Mouse (Mus musculus): Measurements from ENCODE around the gene Fads1. TPM values are rescaled to one million over a fixed set of nuclear protein-coding genes. Genes with fewer than 3 reads are reported as not detected.
A peak's percentile ranks its signal among the peaks of the same experiment; 100 is the strongest.

Gene Fads1
- total RNA-seq, 2 experiments from 2014 or later = 27.9 to 28.5 TPM

GRCm38 (mm10) chr19:10213796-10214471 is 31.2 kb downstream of the Fads1 start:
- DNase-seq = no peak

GRCm38 (mm10) chr19:10216101-10216500 is 33.4 kb downstream of the Fads1 start:
- no peak for DNase-seq

- peak; percentile 45 for DNase-seq
Observed at GRCm38 (mm10) chr19:10219108-10219507, 36.4 kb downstream of the Fads1 start.

- no peak for DNase-seq
Observed at GRCm38 (mm10) chr19:10219593-10219992, 36.9 kb downstream of the Fads1 start.

- DNase-seq = no peak
Observed at GRCm38 (mm10) chr19:10221585-10221984, 38.9 kb downstream of the Fads1 start.

- DNase-seq = no peak
Observed at GRCm38 (mm10) chr19:10222656-10223055, 40.0 kb downstream of the Fads1 start.

- DNase-seq = no peak
Observed at GRCm38 (mm10) chr19:10223561-10223960, 40.9 kb downstream of the Fads1 start.

- no peak for DNase-seq
Observed at GRCm38 (mm10) chr19:10224637-10225453, 42.2 kb downstream of the Fads1 start.

GRCm38 (mm10) chr19:10225767-10226166 is 43.1 kb downstream of the Fads1 start:
- no peak for DNase-seq

- DNase-seq = no peak
Observed at GRCm38 (mm10) chr19:10231016-10231415, 48.3 kb downstream of the Fads1 start.

GRCm38 (mm10) chr19:10231871-10232270 is 49.2 kb downstream of the Fads1 start:
- DNase-seq = no peak

GRCm38 (mm10) chr19:10232327-10233017 is 49.8 kb downstream of the Fads1 start:
- no peak for DNase-seq

- no peak for DNase-seq
Observed at GRCm38 (mm10) chr19:10235784-10236565, 53.3 kb downstream of the Fads1 start.

GRCm38 (mm10) chr19:10238477-10238876 is 55.8 kb downstream of the Fads1 start:
- DNase-seq = no peak

- DNase-seq = no peak
Observed at GRCm38 (mm10) chr19:10239419-10239818, 56.7 kb downstream of the Fads1 start.

GRCm38 (mm10) chr19:10239975-10240653 is 57.4 kb downstream of the Fads1 start:
- no peak for DNase-seq

GRCm38 (mm10) chr19:10240654-10241305 is 58.1 kb downstream of the Fads1 start, which contains the start of gene Myrf:
Gene Myrf (minus strand): TSS chr19:10240748.
- peak; percentile 86 for DNase-seq

GRCm38 (mm10) chr19:10242916-10243315 is 60.2 kb downstream of the Fads1 start:
- DNase-seq = no peak

- DNase-seq = peak; percentile 64
Observed at GRCm38 (mm10) chr19:10244183-10244582, 61.5 kb downstream of the Fads1 start.
